Mouse (Mus musculus) heart, embryonic 13.5 days (tissue): Measurements from ENCODE around the gene Arl15. TPM values are rescaled to one million over a fixed set of nuclear protein-coding genes. Genes with fewer than 3 reads are reported as not detected.

Experiments used
- ATAC-seq: fragments of 200-750 bp; cut with Nextera tagmentation; 2 replicates; pipeline ENCODE4 v1.8.0; 2017; ENCODE audit warnings: moderate TSS enrichment; ENCODE audit not compliant: insufficient number of reproducible peaks, low FRiP score, low TSS enrichment; ENCODE audit errors: extremely low read depth
- H3K27ac ChIP-seq: fragments of 300-500 bp; sonication (generic); replicated peaks from 2 replicates; pipeline ENCODE4 v1.5.1; 2015; ENCODE audit warnings: moderate library complexity, mild to moderate bottlenecking, inconsistent platforms
- H3K27me3 ChIP-seq: fragments of 300-500 bp; sonication (generic); replicated peaks from 2 replicates; pipeline ENCODE4 v1.6.1; 2015; ENCODE audit warnings: mild to moderate bottlenecking, inconsistent platforms
- H3K36me3 ChIP-seq: fragments of 300-500 bp; sonication (generic); 2 replicates; pipeline ENCODE4 v1.6.1; 2015; ENCODE audit warnings: mild to moderate bottlenecking, inconsistent platforms
- H3K4me1 ChIP-seq: fragments of 300-500 bp; sonication (generic); 2 replicates; pipeline ENCODE4 v1.6.1; 2015; ENCODE audit warnings: inconsistent platforms
- H3K4me2 ChIP-seq: fragments of 300-500 bp; sonication (generic); 2 replicates; pipeline ENCODE4 v1.6.1; 2015; ENCODE audit warnings: inconsistent platforms, mild to moderate bottlenecking, moderate library complexity
- H3K4me3 ChIP-seq: fragments of 300-500 bp; sonication (generic); 2 replicates; pipeline ENCODE4 v1.5.1; 2015; ENCODE audit warnings: moderate library complexity, mild to moderate bottlenecking, inconsistent platforms
- H3K9ac ChIP-seq: fragments of 300-500 bp; sonication (generic); 2 replicates; pipeline ENCODE4 v1.6.1; 2015; ENCODE audit warnings: inconsistent platforms, mild to moderate bottlenecking, moderate library complexity
- H3K9me3 ChIP-seq: fragments of 300-500 bp; sonication (generic); 2 replicates; pipeline ENCODE4 v1.6.1; 2016; ENCODE audit warnings: inconsistent platforms
- WGBS: fragments of 180-500 bp; shearing (Covaris S2); methylation state at CpG from one replicate; pipeline ENCODE4 v1.1.7; 2015; ENCODE audit warnings: mixed read lengths; 5-methylcytosine and 5-hydroxymethylcytosine counted together
- polyA plus RNA-seq: library from polyadenylated mRNA; unstranded; fragments of >200 nt; fragmentation: Nextera tagmentation; extraction: Ambion mirVana; gene quantifications from 2 replicates; pipeline ENCODE4 v1.2.1, GENCODE M21; 2015

Gene Arl15
- 6.1 and 6.8 TPM in 2 replicates for polyA plus RNA-seq

GRCm38 (mm10) chr13:113794039-113794704, at the start of gene Arl15:
TSS of gene Arl15 (plus strand) at chr13:113794505.
- Histone ChIP-seq H3K9me3 (no peaks in the 10 kb centered on the region), H3K4me3 (peak within 1 kb of the TSS; percentile 87), H3K9ac (peak within 1 kb of the TSS; percentile 97), H3K4me1 (peaks cover 28% of the 10 kb centered on the region), H3K36me3 (0 out of 2 replicates have a peak, but pooled peaks cover under 1% of the 10 kb centered on the region), H3K27ac (peak within 1 kb of the TSS; percentile 93), H3K27me3 (no peaks in the 10 kb centered on the region), H3K4me2 (peak within 1 kb of the TSS; percentile 83)
- peak; percentile 94 for ATAC-seq
- WGBS, result under 1% methylated on average over 49 of the region's 49 CpGs

DNA sequence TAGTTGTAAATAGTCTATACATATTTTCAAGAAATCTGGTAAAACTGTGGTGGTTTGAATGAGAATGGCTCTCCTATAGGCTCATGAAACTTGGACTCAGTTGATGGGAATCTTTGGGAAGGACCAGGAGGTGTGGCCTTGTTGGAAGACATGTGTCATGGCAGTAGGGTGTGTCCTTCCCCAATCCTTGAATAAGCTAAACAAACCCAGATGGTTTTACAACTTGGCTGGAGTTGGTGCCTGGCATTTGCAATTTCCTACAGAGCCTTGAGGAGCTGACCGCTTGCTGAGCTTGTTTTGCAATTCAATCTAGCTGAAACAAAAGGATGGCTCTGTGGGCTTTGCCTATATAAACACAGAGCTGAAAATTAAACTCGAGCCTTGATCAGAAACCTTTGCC, 49.0 kb upstream of the Arl15 start:
- ATAC-seq, result no peak
- H3K27ac ChIP-seq, result no peak overlapping the region
- H3K27me3 ChIP-seq, result no peaks in the 10 kb centered on the region
- H3K36me3 ChIP-seq, result no peaks in the 10 kb centered on the region
- no peaks in the 10 kb centered on the region for H3K4me1 ChIP-seq
- H3K9ac ChIP-seq, result no peak overlapping the region
- no peak overlapping the region for H3K4me3 ChIP-seq
- 45% methylated on average over 2 of the region's 2 CpGs for WGBS
- no peaks in the 10 kb centered on the region for H3K9me3 ChIP-seq
- no peak overlapping the region for H3K4me2 ChIP-seq

- Histone ChIP-seq H3K4me3 (no peak overlapping the region), H3K4me2 (no peak overlapping the region), H3K36me3 (no peaks in the 10 kb centered on the region), H3K27me3 (no peaks in the 10 kb centered on the region), H3K27ac (no peak overlapping the region), H3K4me1 (no peaks in the 10 kb centered on the region), H3K9me3 (no peaks in the 10 kb centered on the region), H3K9ac (no peak overlapping the region)
- WGBS, result 63% methylated on average over 5 of the region's 5 CpGs
- ATAC-seq, result no peak
Measured at GRCm38 (mm10) chr13:113750766-113751165, 43.5 kb upstream of the Arl15 start.

- H3K36me3 ChIP-seq, result no peaks in the 10 kb centered on the region
- no peak overlapping the region for H3K27ac ChIP-seq
- H3K9ac ChIP-seq, result no peak overlapping the region
- H3K9me3 ChIP-seq, result no peaks in the 10 kb centered on the region
- no peak overlapping the region for H3K4me3 ChIP-seq
- WGBS, result 65% methylated on average over 9 of the region's 9 CpGs
- H3K27me3 ChIP-seq, result no peaks in the 10 kb centered on the region
- H3K4me2 ChIP-seq, result no peak overlapping the region
- no peak for ATAC-seq
- no peaks in the 10 kb centered on the region for H3K4me1 ChIP-seq
Measured at GRCm38 (mm10) chr13:113754731-113755689, 39.3 kb upstream of the Arl15 start.

DNA sequence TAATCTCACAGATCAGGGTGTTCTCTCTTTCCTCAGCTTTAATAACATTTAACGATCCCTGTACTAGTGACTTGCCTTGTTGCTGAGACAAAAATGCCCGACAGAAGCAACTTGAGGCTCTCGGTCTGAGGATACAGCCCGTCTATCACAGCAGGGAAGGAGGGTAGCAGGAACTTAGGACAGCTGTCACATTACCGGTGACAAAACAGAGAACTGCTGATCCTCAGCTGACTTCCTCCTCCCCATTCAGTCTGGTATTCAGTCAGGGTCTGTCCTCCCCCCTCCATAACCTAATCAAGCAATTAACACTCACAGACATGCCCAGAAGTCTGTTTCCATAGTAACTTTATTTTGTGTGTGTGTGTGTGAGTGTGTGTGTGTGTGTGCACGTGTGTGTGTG, 38.5 kb upstream of the Arl15 start:
- Histone ChIP-seq H3K9me3 (no peaks in the 10 kb centered on the region), H3K27me3 (no peaks in the 10 kb centered on the region), H3K27ac (no peak overlapping the region), H3K4me3 (no peak overlapping the region), H3K36me3 (no peaks in the 10 kb centered on the region), H3K4me1 (no peaks in the 10 kb centered on the region), H3K4me2 (no peak overlapping the region), H3K9ac (no peak overlapping the region)
- ATAC-seq, result no peak
- 44% methylated on average over 6 of the region's 6 CpGs for WGBS

DNA sequence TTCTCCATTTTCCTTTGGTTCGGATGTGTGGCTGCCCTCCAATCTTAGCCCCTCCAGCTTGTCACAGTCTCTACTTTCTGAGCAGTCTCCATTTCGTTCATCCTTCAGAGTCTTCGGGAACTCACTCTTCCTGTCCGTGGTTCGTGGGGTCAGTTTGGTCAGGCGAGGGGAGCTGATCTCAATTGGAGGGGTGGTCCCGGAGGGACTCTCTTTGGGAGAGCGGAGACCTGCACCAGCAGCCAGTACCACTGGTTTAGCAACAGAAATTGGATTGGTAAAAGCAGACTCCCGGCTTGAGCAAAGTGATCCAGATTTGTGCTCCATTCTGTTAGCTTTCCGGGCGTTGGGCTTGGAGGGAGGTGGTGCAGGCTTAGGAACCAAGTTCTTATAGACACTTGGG, 32.6 kb upstream of the Arl15 start:
- no peak for ATAC-seq
- no peak overlapping the region for H3K4me3 ChIP-seq
- H3K9me3 ChIP-seq, result no peaks in the 10 kb centered on the region
- 87% methylated on average over 11 of the region's 11 CpGs for WGBS
- H3K27me3 ChIP-seq, result no peaks in the 10 kb centered on the region
- no peak overlapping the region for H3K4me2 ChIP-seq
- no peak overlapping the region for H3K9ac ChIP-seq
- H3K27ac ChIP-seq, result no peak overlapping the region
- H3K36me3 ChIP-seq, result no peaks in the 10 kb centered on the region
- no peaks in the 10 kb centered on the region for H3K4me1 ChIP-seq

DNA sequence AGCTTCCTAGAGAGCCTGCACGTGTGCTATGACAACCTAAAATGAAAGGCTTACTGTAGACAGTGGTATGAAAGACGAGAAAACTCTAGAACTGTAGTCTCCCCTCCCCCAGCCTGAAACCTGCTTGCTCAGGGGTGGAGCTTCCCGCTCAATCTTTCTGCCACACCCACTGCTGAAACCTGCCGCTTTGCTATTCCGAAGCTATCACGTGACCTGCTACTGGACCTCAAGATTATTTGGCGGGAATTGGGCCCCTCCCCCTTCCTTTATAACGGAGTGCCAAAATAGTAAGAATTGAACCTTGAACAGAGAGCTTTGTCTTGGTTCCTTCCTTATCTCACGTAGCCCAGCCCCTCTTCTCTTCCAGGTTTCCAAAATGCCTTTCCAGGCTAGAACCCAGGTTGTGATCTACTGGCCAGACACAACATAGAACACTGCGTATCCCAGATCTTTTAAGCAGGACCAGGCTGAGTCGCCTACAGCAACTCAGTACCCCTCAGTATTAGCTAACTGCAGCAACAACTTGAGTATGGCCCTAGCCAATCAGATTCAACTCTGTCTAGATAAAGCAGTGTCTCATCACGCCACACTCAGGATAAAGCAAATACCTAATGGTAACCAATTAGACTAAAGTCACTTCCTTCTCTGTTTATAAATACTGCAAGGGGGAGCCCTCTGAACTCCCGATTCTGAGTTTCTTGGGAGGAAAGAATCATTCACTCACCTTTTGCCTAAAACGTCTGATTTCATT, 31.4 kb upstream of the Arl15 start:
- Histone ChIP-seq H3K27me3 (no peaks in the 10 kb centered on the region), H3K9me3 (0 out of 2 replicates have a peak, but pooled peaks cover 3% of the 10 kb centered on the region), H3K9ac (no peak overlapping the region), H3K4me3 (no peak overlapping the region), H3K27ac (no peak overlapping the region), H3K4me2 (no peak overlapping the region), H3K4me1 (no peaks in the 10 kb centered on the region), H3K36me3 (no peaks in the 10 kb centered on the region)
- 62% methylated on average over 14 of the region's 14 CpGs for WGBS
- no peak for ATAC-seq

- H3K36me3 ChIP-seq, result no peaks in the 10 kb centered on the region
- no peak overlapping the region for H3K4me3 ChIP-seq
- no peaks in the 10 kb centered on the region for H3K4me1 ChIP-seq
- H3K27me3 ChIP-seq, result no peaks in the 10 kb centered on the region
- 59% methylated on average over 3 of the region's 3 CpGs for WGBS
- ATAC-seq, result no peak
- H3K9me3 ChIP-seq, result 0 out of 2 replicates have a peak, but pooled peaks cover 3% of the 10 kb centered on the region
- no peak overlapping the region for H3K27ac ChIP-seq
- H3K4me2 ChIP-seq, result no peak overlapping the region
- H3K9ac ChIP-seq, result no peak overlapping the region
Measured at GRCm38 (mm10) chr13:113765411-113765810, 28.9 kb upstream of the Arl15 start.

DNA sequence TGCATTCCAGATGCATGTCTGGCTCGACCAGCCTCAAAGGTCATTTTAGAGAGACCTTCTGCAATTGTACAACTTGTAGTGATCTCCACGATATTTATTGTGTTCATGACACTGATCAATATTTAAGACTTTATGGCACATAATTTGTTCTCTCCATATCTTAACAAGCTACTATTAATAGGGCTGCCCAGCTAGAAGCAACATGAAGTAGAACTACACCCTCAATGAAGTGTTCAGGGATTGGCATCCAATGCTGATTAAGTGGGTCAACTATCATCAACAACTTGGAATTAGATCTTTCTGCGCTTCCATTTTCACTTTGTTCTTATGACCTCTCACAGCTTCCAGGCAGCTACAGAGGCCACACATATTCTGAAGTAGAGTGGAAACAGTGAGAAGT, 24.5 kb upstream of the Arl15 start:
- WGBS, result 66% methylated on average over 3 of the region's 3 CpGs
- Histone ChIP-seq H3K9me3 (0 out of 2 replicates have a peak, but pooled peaks cover 3% of the 10 kb centered on the region), H3K4me2 (no peak overlapping the region), H3K27me3 (no peaks in the 10 kb centered on the region), H3K9ac (no peak overlapping the region), H3K4me1 (no peaks in the 10 kb centered on the region), H3K27ac (no peak overlapping the region), H3K36me3 (no peaks in the 10 kb centered on the region), H3K4me3 (no peak overlapping the region)
- ATAC-seq, result no peak

GRCm38 (mm10) chr13:113770340-113770739, 24.0 kb upstream of the Arl15 start:
- H3K4me3 ChIP-seq, result no peak overlapping the region
- 0 out of 2 replicates have a peak, but pooled peaks cover 3% of the 10 kb centered on the region for H3K9me3 ChIP-seq
- WGBS, result 91% methylated on average over 5 of the region's 5 CpGs
- no peak overlapping the region for H3K9ac ChIP-seq
- ATAC-seq, result no peak
- no peak overlapping the region for H3K4me2 ChIP-seq
- H3K27ac ChIP-seq, result no peak overlapping the region
- H3K4me1 ChIP-seq, result no peaks in the 10 kb centered on the region
- no peaks in the 10 kb centered on the region for H3K36me3 ChIP-seq
- no peaks in the 10 kb centered on the region for H3K27me3 ChIP-seq

DNA sequence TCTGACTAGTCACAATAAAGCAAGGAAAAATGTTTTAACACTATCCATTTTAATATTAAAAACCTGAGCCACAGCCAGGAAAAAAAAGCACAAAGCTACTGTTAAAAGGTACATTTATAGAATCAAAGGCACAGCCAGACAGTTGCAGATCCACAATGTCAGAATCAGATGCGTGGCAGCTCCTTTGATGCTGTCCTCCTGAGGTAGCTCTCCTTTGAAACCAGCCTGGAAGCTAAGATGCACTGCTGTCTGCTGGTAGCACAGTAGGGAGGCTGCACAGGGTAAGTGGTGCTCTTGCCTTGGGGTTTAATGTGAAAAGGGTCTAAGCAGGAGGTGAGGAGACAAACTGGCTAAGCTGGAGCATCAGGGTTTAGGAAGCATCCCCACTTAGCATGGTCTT, 23.0 kb upstream of the Arl15 start:
- no peak overlapping the region for H3K4me2 ChIP-seq
- no peaks in the 10 kb centered on the region for H3K36me3 ChIP-seq
- H3K27me3 ChIP-seq, result no peaks in the 10 kb centered on the region
- WGBS, result 42% methylated on average over 1 of the region's 1 CpGs
- H3K4me3 ChIP-seq, result no peak overlapping the region
- no peak overlapping the region for H3K9ac ChIP-seq
- 0 out of 2 replicates have a peak, but pooled peaks cover 3% of the 10 kb centered on the region for H3K9me3 ChIP-seq
- no peak overlapping the region for H3K27ac ChIP-seq
- ATAC-seq, result no peak
- no peaks in the 10 kb centered on the region for H3K4me1 ChIP-seq
